ENCODE assay signal across 8 mouse cellular contexts in the genomic region with DNA sequence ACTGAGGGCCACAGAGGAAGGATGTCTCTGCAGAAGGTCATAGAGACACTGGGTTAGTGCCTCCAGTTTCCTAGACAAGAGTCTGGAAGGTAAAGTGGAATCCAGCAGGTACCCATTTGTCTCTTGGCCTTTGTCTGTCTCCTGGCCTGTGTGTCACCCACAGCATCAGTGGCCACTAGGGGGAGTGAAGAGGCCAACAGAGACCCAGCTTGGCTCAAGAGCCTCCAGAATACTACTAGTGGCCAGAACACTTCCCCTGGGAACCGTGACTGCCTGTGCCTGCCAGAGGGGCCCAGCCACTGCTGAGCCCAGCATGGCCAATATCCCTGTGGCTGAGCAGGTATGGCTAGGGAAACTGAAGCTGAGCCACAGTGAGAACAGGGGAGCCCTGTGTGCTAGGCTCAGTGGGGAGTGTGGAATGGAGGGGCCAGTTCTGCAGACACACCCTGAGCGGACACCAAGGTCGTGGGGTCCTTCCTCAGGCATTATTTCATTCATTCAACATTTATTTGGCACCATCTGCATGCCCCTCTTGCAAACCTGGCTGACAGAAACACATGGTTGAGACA. TPM values are rescaled to one million over a fixed set of nuclear protein-coding genes. Genes with fewer than 3 reads are reported as not detected.
DNase-seq lines count a peak whose midpoint lies in the region; ATAC-seq and TF ChIP-seq lines count a peak whose summit lies in the region.

No protein-coding gene starts in this region.

- no peaks in the 10 kb centered on the region for H3K36me3 ChIP-seq in hindbrain, embryonic 16.5 days (ENCODE audit: control insufficient read depth, insufficient read depth, low read length)

- peak; percentile 76 for DNase-seq in T-cell, adult 2 months (ENCODE audit: low spot score)
- DNase-seq in cerebellum, postnatal 14 days: peak; percentile 90 to 92
- peak; percentile 85 for DNase-seq in gastrocnemius, adult 2 months
- DNase-seq in layer of hippocampus, postnatal 36 days: peak; percentile 64 to 67
- peak; percentile 81 to 82 for DNase-seq in right cerebral cortex, adult 2 months (ENCODE audit: low spot score in 2 of 2)
- DNase-seq in urinary bladder, postnatal 4 days (ENCODE audit: low spot score in 2 of 2): peak; percentile 64 to 79

- no peaks in the 10 kb centered on the region for H3K27me3 ChIP-seq in hindbrain, embryonic 16.5 days (replicated peaks; ENCODE audit: control insufficient read depth, insufficient read depth, low read length)

- H3K9me3 ChIP-seq in hindbrain, embryonic 16.5 days (ENCODE audit: control insufficient read depth, low read length): no peaks in the 10 kb centered on the region

- no peak overlapping the region for H3K9ac ChIP-seq in hindbrain, embryonic 16.5 days (ENCODE audit: low read depth, low read length)

- no peak overlapping the region for H3K27ac ChIP-seq in gastrocnemius, adult 2 months
- no peak overlapping the region for H3K27ac ChIP-seq in hindbrain, embryonic 16.5 days (ENCODE audit: low read depth, low read length)

- peak; percentile 99 for TF ChIP-seq CTCF in gastrocnemius, adult 2 months (IDR thresholded peaks at IDR 0.05)

- H3K4me1 ChIP-seq in hindbrain, embryonic 16.5 days (ENCODE audit: control insufficient read depth, insufficient read depth, low read depth, low read length): no peaks in the 10 kb centered on the region; the same call in 1 of the 2 replicates

- no peak overlapping the region for H3K4me3 ChIP-seq in gastrocnemius, adult 2 months
- no peak overlapping the region for H3K4me3 ChIP-seq in hindbrain, embryonic 16.5 days (ENCODE audit: low read length)

- ATAC-seq in hindbrain, embryonic 16.5 days: peak; percentile 81
- peak; percentile 99 for ATAC-seq in megakaryocyte, adult 5-6 weeks (ENCODE audit: poor library complexity, severe bottlenecking)

- intact Hi-C loops in gastrocnemius, adult 2 months (cut with DNase I): loop anchor here (1.0 to 2.0 kb wide), 3 partner anchors 24 to 46 kb away; a partner anchor contains a TSS

- 54% methylated on average over 3 of the region's 3 CpGs for WGBS in hindbrain, embryonic 16.5 days

- no peak overlapping the region for H3K4me2 ChIP-seq in hindbrain, embryonic 16.5 days (ENCODE audit: low read length)

RNA-seq across cellular contexts. Expression of a gene that starts 20.2 kb away (rescaled TPM):
- total RNA-seq in gastrocnemius, adult 2 months (2021): under 1 TPM; 0.23 to 0.73 TPM
- polyA plus RNA-seq in hindbrain, embryonic 16.5 days (2015; fragmentation: Nextera tagmentation; extraction: Ambion mirVana): 21.5 and 22.7 TPM in 2 replicates
- total RNA-seq in layer of hippocampus, postnatal 36 days (2021): 1 to 10 TPM; 9.0 to 9.6 TPM
- total RNA-seq in megakaryocyte, adult 5-6 weeks (2015): 0.49 TPM in 1 of 2 replicates, not detected in the other
- total RNA-seq in megakaryocyte, adult 5-6 weeks (2017): 0.12 TPM in 1 of 2 replicates, not detected in the other

RNA-seq across cellular contexts. Expression of a gene that starts 26.7 kb away (rescaled TPM):
- total RNA-seq in gastrocnemius, adult 2 months (2021): 10 to 100 TPM; 12.2 to 19.2 TPM
- polyA plus RNA-seq in hindbrain, embryonic 16.5 days (2015; fragmentation: Nextera tagmentation; extraction: Ambion mirVana): 38.0 and 38.7 TPM in 2 replicates
- 10 to 100 TPM; 35.6 to 39.6 TPM for total RNA-seq in layer of hippocampus, postnatal 36 days (2021)
- total RNA-seq in megakaryocyte, adult 5-6 weeks (2015): 34.0 and 46.2 TPM in 2 replicates
- 40.3 and 45.5 TPM in 2 replicates for total RNA-seq in megakaryocyte, adult 5-6 weeks (2017)

RNA-seq across cellular contexts. Expression of a gene that starts 26.8 kb away (rescaled TPM):
- total RNA-seq in gastrocnemius, adult 2 months (2021): 1 to 10 TPM; 6.6 to 7.1 TPM
- 9.4 and 10.1 TPM in 2 replicates for polyA plus RNA-seq in hindbrain, embryonic 16.5 days (2015; fragmentation: Nextera tagmentation; extraction: Ambion mirVana)
- total RNA-seq in layer of hippocampus, postnatal 36 days (2021): 1 to 10 TPM; 6.4 to 6.9 TPM
- 19.3 and 21.0 TPM in 2 replicates for total RNA-seq in megakaryocyte, adult 5-6 weeks (2015)
- total RNA-seq in megakaryocyte, adult 5-6 weeks (2017): 18.8 and 20.9 TPM in 2 replicates

RNA-seq across cellular contexts. Expression of a gene that starts 33.7 kb away (rescaled TPM):
- total RNA-seq in gastrocnemius, adult 2 months (2021): 10 to 100 TPM; 22.1 to 30.7 TPM
- polyA plus RNA-seq in hindbrain, embryonic 16.5 days (2015; fragmentation: Nextera tagmentation; extraction: Ambion mirVana): 288 and 311 TPM in 2 replicates
- 10 to 100 TPM; 58.5 to 63.4 TPM for total RNA-seq in layer of hippocampus, postnatal 36 days (2021)
- 11.7 and 13.8 TPM in 2 replicates for total RNA-seq in megakaryocyte, adult 5-6 weeks (2015)
- total RNA-seq in megakaryocyte, adult 5-6 weeks (2017): 29.3 and 32.1 TPM in 2 replicates

RNA-seq across cellular contexts. Expression of a gene that starts 49.4 kb away (rescaled TPM):
- total RNA-seq in gastrocnemius, adult 2 months (2021): 100 to 1,000 TPM; 496 to 663 TPM
- 349 and 361 TPM in 2 replicates for polyA plus RNA-seq in hindbrain, embryonic 16.5 days (2015; fragmentation: Nextera tagmentation; extraction: Ambion mirVana)
- 100 to 1,000 TPM; 199 to 204 TPM for total RNA-seq in layer of hippocampus, postnatal 36 days (2021)
- total RNA-seq in megakaryocyte, adult 5-6 weeks (2015): 113 and 114 TPM in 2 replicates
- total RNA-seq in megakaryocyte, adult 5-6 weeks (2017): 84.8 and 86.1 TPM in 2 replicates

Comparison
In these comparisons a context has a peak if more than half of its experiments do, and no peak if none do; other contexts are left out.
1. RNA of a gene that starts 20.2 kb away (total RNA-seq): 9.0 to 9.6 TPM in layer of hippocampus, postnatal 36 days; 0.23 to 0.73 TPM in gastrocnemius, adult 2 months and 0.12 to 0.49 TPM in megakaryocyte, adult 5-6 weeks; every median in the first group is over 4 times any median in the second.
2. Peak in every context shown above with its lines, with median percentiles within 50 percentile points of each other: DNase-seq.